Mouse (Mus musculus) heart, postnatal 0 days (tissue): Measurements from ENCODE around the gene Prkcz. TPM values are rescaled to one million over a fixed set of nuclear protein-coding genes. Genes with fewer than 3 reads are reported as not detected.
A peak's percentile ranks its signal among the peaks of the same experiment; 100 is the strongest.

ENCODE experiments used
- ATAC-seq: fragments of 200-750 bp; cut with Nextera tagmentation; 2 replicates; pipeline ENCODE4 v1.8.0; 2017; ENCODE audit warnings: low read depth, moderate number of reproducible peaks, moderate library complexity; ENCODE audit not compliant: insufficient read depth
- DNase-seq: peaks from one replicate; pipeline ENCODE4 v3.0.0-alpha.2; 2016; ENCODE audit warnings: low spot score
- H3K27ac ChIP-seq: fragments of 300-500 bp; sonication (generic); 2 replicates; pipeline ENCODE4 v1.5.1; 2014; ENCODE audit warnings: low read depth, mild to moderate bottlenecking
- H3K27me3 ChIP-seq: fragments of 300-500 bp; sonication (generic); 2 replicates; pipeline ENCODE4 v1.6.1; 2014; ENCODE audit warnings: low read length, mixed read lengths; ENCODE audit not compliant: control insufficient read depth, insufficient read depth
- H3K36me3 ChIP-seq: fragments of 300-500 bp; sonication (generic); replicated peaks from 2 replicates; pipeline ENCODE4 v1.6.1; 2014; ENCODE audit warnings: low read length, mixed read lengths; ENCODE audit not compliant: control insufficient read depth, insufficient read depth
- H3K4me1 ChIP-seq: fragments of 300-500 bp; sonication (generic); 2 replicates; pipeline ENCODE4 v1.6.1; 2014; ENCODE audit warnings: antibody characterized with exemption; ENCODE audit not compliant: control insufficient read depth, insufficient read depth
- H3K4me2 ChIP-seq: fragments of 300-500 bp; sonication (generic); 2 replicates; pipeline ENCODE4 v1.6.1; 2014; ENCODE audit warnings: low read depth, mild to moderate bottlenecking, low read length, moderate library complexity
- H3K4me3 ChIP-seq: fragments of 300-500 bp; sonication (generic); 2 replicates; pipeline ENCODE4 v1.5.1; 2014; ENCODE audit warnings: low read depth, low read length
- H3K9ac ChIP-seq: fragments of 300-500 bp; sonication (generic); replicated peaks from 2 replicates; pipeline ENCODE4 v1.6.1; 2014; ENCODE audit warnings: low read depth, low read length, mixed read lengths
- H3K9me3 ChIP-seq: fragments of 300-500 bp; sonication (generic); replicated peaks from 2 replicates; pipeline ENCODE4 v1.6.1; 2016; ENCODE audit warnings: low read length; ENCODE audit not compliant: control insufficient read depth
- CTCF ChIP-seq: IDR thresholded peaks from 2 replicates; pipeline ENCODE4 v1.5.1; 2016; ENCODE audit warnings: antibody characterized with exemption, control low read depth, low read depth
- EP300 ChIP-seq: IDR thresholded peaks from 2 replicates; pipeline ENCODE4 v1.6.1; 2016; ENCODE audit warnings: antibody characterized with exemption, low read depth
- WGBS: fragments of 180-500 bp; shearing (Covaris S2); extraction: QIAGEN DNeasy Blood & Tissue Kit; methylation state at CpG from one replicate; pipeline ENCODE4 v1.1.7; 2014; 5-methylcytosine and 5-hydroxymethylcytosine counted together
- polyA plus RNA-seq: library from polyadenylated mRNA; unstranded; fragments of >200 nt; fragmentation: Nextera tagmentation; extraction: Ambion mirVana; gene quantifications from 2 replicates; pipeline ENCODE4 v1.2.1, GENCODE M21; 2015
- total RNA-seq: library from RNA; depleted of rRNA; stranded (reverse); fragments of >200 nt; gene quantifications from 2 replicates; pipeline ENCODE4 v1.2.3, GENCODE M21; 2014; ENCODE audit warnings: low replicate concordance

Prkcz gene
- total and polyA plus RNA-seq, 2 experiments from 2014 or later = 2.7 to 4.8 TPM

DNA sequence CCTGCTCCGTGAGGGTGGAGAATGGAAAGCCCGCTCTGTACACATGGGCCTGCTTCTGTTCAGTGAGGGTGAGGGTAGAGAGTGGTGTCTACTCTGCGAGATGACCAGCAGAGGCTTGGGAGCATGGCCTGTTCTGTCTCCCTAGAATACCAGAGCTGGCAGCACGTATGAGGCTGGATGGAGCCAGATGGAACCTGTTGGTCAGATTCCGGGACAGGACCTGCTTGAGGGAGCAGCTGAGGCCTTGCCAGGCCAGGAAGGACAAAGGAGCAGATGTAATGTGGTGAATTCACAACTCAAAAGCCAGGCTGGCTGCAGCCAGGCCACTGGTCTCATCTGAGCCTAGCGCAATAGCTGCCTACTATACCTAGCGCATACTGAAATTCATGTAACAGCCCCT lies 71.1 kb downstream of the Prkcz start:
- Histone ChIP-seq H3K4me3 (no peak overlapping the region), H3K9ac (no peak overlapping the region), H3K27ac (no peak overlapping the region), H3K4me1 (no peaks in the 10 kb centered on the region), H3K9me3 (no peaks in the 10 kb centered on the region), H3K36me3 (no peaks in the 10 kb centered on the region), H3K27me3 (0 out of 2 replicates have a peak, but pooled peaks cover under 1% of the 10 kb centered on the region), H3K4me2 (no peak overlapping the region)
- DNase-seq = no peak
- no peak for TF ChIP-seq EP300
- TF ChIP-seq CTCF = no peak
- WGBS = 90% methylated on average over 7 of the region's 7 CpGs
- no peak for ATAC-seq

DNA sequence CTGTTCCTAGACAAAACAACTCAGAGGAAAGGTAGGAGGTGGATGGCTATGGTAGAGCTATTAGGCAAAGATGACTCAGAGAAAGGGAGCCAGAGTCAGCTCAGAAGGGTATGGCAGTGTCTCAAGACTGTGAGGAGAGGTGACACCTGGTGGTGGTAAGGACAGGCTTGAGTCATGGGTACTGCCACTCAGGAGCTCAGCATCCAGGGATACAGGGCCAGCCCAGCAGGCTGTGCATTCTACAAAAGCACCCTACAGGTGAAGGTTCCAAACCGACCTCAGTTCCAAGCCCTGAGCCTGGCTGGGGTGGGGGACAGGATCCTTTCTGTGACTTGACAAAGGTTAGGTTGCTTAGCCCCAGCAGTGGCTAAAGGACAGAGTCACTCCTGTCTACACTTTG lies 72.6 kb downstream of the Prkcz start:
- Histone ChIP-seq H3K36me3 (no peaks in the 10 kb centered on the region), H3K4me3 (no peak overlapping the region), H3K4me2 (no peak overlapping the region), H3K9me3 (no peaks in the 10 kb centered on the region), H3K9ac (no peak overlapping the region), H3K4me1 (no peaks in the 10 kb centered on the region), H3K27ac (no peak overlapping the region), H3K27me3 (no peaks in the 10 kb centered on the region; the same call in 1 of the 2 replicates)
- no peak for ATAC-seq
- DNase-seq = no peak
- 59% methylated on average over 1 of the region's 1 CpGs for WGBS
- TF ChIP-seq CTCF (no peak), EP300 (no peak)

- no peak overlapping the region for H3K4me2 ChIP-seq
- WGBS = 78% methylated on average over 11 of the region's 11 CpGs
- H3K9ac ChIP-seq = no peak overlapping the region
- H3K4me3 ChIP-seq = no peak overlapping the region
- no peaks in the 10 kb centered on the region for H3K4me1 ChIP-seq
- ATAC-seq (no peak), DNase-seq (no peak)
- TF ChIP-seq EP300 (no peak), CTCF (no peak)
- H3K9me3 ChIP-seq = no peaks in the 10 kb centered on the region
- H3K27me3 ChIP-seq = no peaks in the 10 kb centered on the region; the same call in 1 of the 2 replicates
- no peak overlapping the region for H3K27ac ChIP-seq
- H3K36me3 ChIP-seq = no peaks in the 10 kb centered on the region
These were observed 73.4 kb downstream of the Prkcz start for GRCm38 (mm10) chr4:155287713-155288112.

GRCm38 (mm10) chr4:155286090-155286489 lies 75.1 kb downstream of the Prkcz start:
- Histone ChIP-seq H3K27me3 (no peaks in the 10 kb centered on the region; the same call in 1 of the 2 replicates), H3K9me3 (no peaks in the 10 kb centered on the region), H3K36me3 (no peaks in the 10 kb centered on the region), H3K4me2 (no peak overlapping the region), H3K4me1 (peaks cover under 1% of the 10 kb centered on the region; the same call in 1 of the 2 replicates), H3K4me3 (no peak overlapping the region), H3K9ac (no peak overlapping the region), H3K27ac (no peak overlapping the region)
- TF ChIP-seq CTCF (no peak), EP300 (no peak)
- 85% methylated on average over 4 of the region's 4 CpGs for whole genome bisulfite sequencing
- DNase-seq (no peak), ATAC-seq (no peak)

GRCm38 (mm10) chr4:155284521-155285379 lies 76.4 kb downstream of the Prkcz start:
- peak; percentile 4 for DNase-seq
- Histone ChIP-seq H3K36me3 (no peaks in the 10 kb centered on the region), H3K27ac (no peak overlapping the region), H3K4me3 (no peak overlapping the region), H3K9me3 (no peaks in the 10 kb centered on the region), H3K27me3 (no peaks in the 10 kb centered on the region; the same call in 1 of the 2 replicates), H3K4me2 (no peak overlapping the region), H3K4me1 (peaks cover 8% of the 10 kb centered on the region), H3K9ac (no peak overlapping the region)
- WGBS = 47% methylated on average over 15 of the region's 15 CpGs
- ATAC-seq = no peak
- TF ChIP-seq EP300 = no peak
- TF ChIP-seq CTCF = no peak
